Mouse (Mus musculus) cortical plate, adult 2 months (tissue): ENCODE measurements at regions not wholly inside any gene's neighbourhood (a gene's known extent, or its start where the extent isn't known, plus 50 kb on each side); places are given as distances from the start of the nearest gene placed in this dataset.

Experiments
- CTCF ChIP-seq: fragments of 200-500 bp; IDR thresholded peaks from 2 replicates; pipeline ENCODE4 v1.5.1; 2011; ENCODE audit warnings: mild to moderate bottlenecking, control low read depth, low read length; ENCODE audit not compliant: insufficient read depth; ENCODE audit errors: extremely low read depth
- POLR2A ChIP-seq: fragments of 200-500 bp; IDR thresholded peaks from 2 replicates; pipeline ENCODE4 v1.6.1; 2011; ENCODE audit warnings: mild to moderate bottlenecking, low read length, control low read depth; ENCODE audit not compliant: insufficient read depth; ENCODE audit errors: extremely low read depth

- no peak for TF ChIP-seq POLR2A
- no peak for TF ChIP-seq CTCF
Observed at GRCm38 (mm10) chr11:52552860-52553259, 156.6 kb downstream of the 9530068E07Rik start.
